Mouse (Mus musculus) erythroblast, embryonic 14.5 days (primary cell): ENCODE measurements around the gene Trim75.

Experiments
- GATA1 ChIP-seq: IDR thresholded peaks from 2 replicates; pipeline ENCODE4 v1.6.1; 2012; ENCODE audit warnings: low read length, inconsistent platforms, mixed read lengths
- TAL1 ChIP-seq: IDR thresholded peaks from 3 replicates; pipeline ENCODE4 v1.6.1; 2012; ENCODE audit warnings: low read length, inconsistent platforms, mixed read lengths

GRCm38 (mm10) chr8:64983150-64983897, 4.3 kb downstream of the Trim75 start:
- TF ChIP-seq GATA1, result no peak
- TF ChIP-seq TAL1, result no peak
